Mouse (Mus musculus) testis, adult 2 months (tissue): ENCODE measurements around the gene Stoml3.

Experiments used
- CTCF ChIP-seq: fragments of 200-500 bp; IDR thresholded peaks from 2 replicates; pipeline ENCODE4 v1.5.1; 2012; ENCODE audit warnings: low read depth, mild to moderate bottlenecking, inconsistent platforms, low read length, moderate library complexity; ENCODE audit not compliant: control insufficient read depth, insufficient read depth, insufficient replicate concordance
- POLR2A ChIP-seq: fragments of 200-500 bp; IDR thresholded peaks from 2 replicates; pipeline ENCODE4 v1.6.1; 2012; ENCODE audit warnings: low read depth, mild to moderate bottlenecking, inconsistent platforms, low read length, moderate library complexity; ENCODE audit not compliant: control insufficient read depth

- TF ChIP-seq CTCF: peak; percentile 64; the same call in 1 of the 2 replicates
- no peak for TF ChIP-seq POLR2A
Measured at GRCm38 (mm10) chr3:53525737-53526136, 37.3 kb downstream of the Stoml3 start.
